Mouse (Mus musculus) limb, embryonic 14.5 days (tissue): ENCODE measurements around the gene Slc2a9. TPM values are rescaled to one million over a fixed set of nuclear protein-coding genes. Genes with fewer than 3 reads are reported as not detected.

Experiments
- ATAC-seq: fragments of 200-750 bp; cut with Nextera tagmentation; 2 replicates; pipeline ENCODE4 v1.8.0; 2017; ENCODE audit warnings: low read depth, moderate number of reproducible peaks, moderate TSS enrichment; ENCODE audit not compliant: low FRiP score
- DNase-seq: peaks from one replicate; pipeline ENCODE4 v3.0.0-alpha.2; 2015; ENCODE audit warnings: low spot score
- H3K27ac ChIP-seq: fragments of 300-500 bp; sonication (generic); replicated peaks from 2 replicates; pipeline ENCODE4 v1.5.1; 2014; ENCODE audit warnings: low read depth, mild to moderate bottlenecking, low read length, moderate library complexity, mixed read lengths
- H3K27me3 ChIP-seq: fragments of 300-500 bp; sonication (generic); 2 replicates; pipeline ENCODE4 v1.6.1; 2014; ENCODE audit warnings: low read length, mixed read lengths; ENCODE audit not compliant: control insufficient read depth, insufficient read depth
- H3K36me3 ChIP-seq: fragments of 300-500 bp; sonication (generic); 2 replicates; pipeline ENCODE4 v1.6.1; 2014; ENCODE audit warnings: mild to moderate bottlenecking, low read length, moderate library complexity, mixed read lengths; ENCODE audit not compliant: control insufficient read depth, insufficient read depth
- H3K4me1 ChIP-seq: fragments of 300-500 bp; sonication (generic); 2 replicates; pipeline ENCODE4 v1.6.1; 2014; ENCODE audit warnings: antibody characterized with exemption, low read length, mixed read lengths; ENCODE audit not compliant: control insufficient read depth, insufficient read depth
- H3K4me2 ChIP-seq: fragments of 300-500 bp; sonication (generic); replicated peaks from 2 replicates; pipeline ENCODE4 v1.6.1; 2014; ENCODE audit warnings: low read depth, mild to moderate bottlenecking, low read length, moderate library complexity; ENCODE audit not compliant: severe bottlenecking
- H3K4me3 ChIP-seq: fragments of 300-500 bp; sonication (generic); replicated peaks from 2 replicates; pipeline ENCODE4 v1.5.1; 2014; ENCODE audit warnings: low read length
- H3K9ac ChIP-seq: fragments of 300-500 bp; sonication (generic); 2 replicates; pipeline ENCODE4 v1.6.1; 2014; ENCODE audit warnings: mild to moderate bottlenecking, low read depth, low read length, moderate library complexity; ENCODE audit not compliant: severe bottlenecking
- H3K9me3 ChIP-seq: fragments of 300-500 bp; sonication (generic); 2 replicates; pipeline ENCODE4 v1.6.1; 2016; ENCODE audit warnings: low read length; ENCODE audit not compliant: control insufficient read depth
- POLR2A ChIP-seq: fragments of 200-500 bp; IDR thresholded peaks from 2 replicates; pipeline ENCODE4 v1.8.0; 2012; ENCODE audit warnings: inconsistent platforms, mild to moderate bottlenecking, moderate library complexity, borderline replicate concordance; ENCODE audit not compliant: insufficient read depth, insufficient read length; ENCODE audit errors: extremely low read depth
- WGBS: fragments of 180-500 bp; shearing (Covaris S2); extraction: QIAGEN DNeasy Blood & Tissue Kit; methylation state at CpG from one replicate; pipeline ENCODE4 v1.1.7; 2014; 5-methylcytosine and 5-hydroxymethylcytosine counted together
- polyA plus RNA-seq, 2 experiments: library from polyadenylated mRNA; depleted of rRNA in 1 of 2; stranded (reverse) in 1 of 2; unstranded in 1 of 2; fragments of >200 nt; fragmentation: Nextera tagmentation in 1 of 2; extraction: Ambion mirVana in 1 of 2; gene quantifications; 2 replicates each; pipeline versions ENCODE4 v1.2.1 to v1.2.3; 2012 to 2014

The Slc2a9 gene
- polyA plus RNA-seq, 2 experiments, result 0.66 to 0.85 TPM

DNA sequence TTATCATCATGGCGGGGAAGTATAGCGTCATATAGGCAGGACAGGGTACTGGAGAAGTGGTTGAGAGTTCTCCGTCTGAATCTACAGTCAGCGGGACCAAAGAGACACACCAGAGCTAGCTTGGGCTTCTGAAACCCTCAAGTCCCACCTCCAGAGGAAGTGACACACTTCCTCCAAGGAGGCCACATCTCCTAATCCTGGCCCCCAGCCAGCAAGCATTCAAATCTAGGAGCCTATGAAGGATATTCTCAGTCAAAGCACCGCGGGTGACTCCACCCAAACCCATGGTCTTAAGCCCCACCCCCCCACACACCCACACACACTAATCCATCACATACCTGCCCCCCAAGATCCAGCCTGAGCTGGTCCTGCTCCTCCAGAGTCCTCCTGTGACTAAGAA lies 9.1 kb downstream of the Slc2a9 start:
- no peak overlapping the region for H3K4me3 ChIP-seq
- H3K36me3 ChIP-seq, result no peaks in the 10 kb centered on the region
- no peak for TF ChIP-seq POLR2A
- no peaks in the 10 kb centered on the region for H3K9me3 ChIP-seq
- H3K27me3 ChIP-seq, result no peaks in the 10 kb centered on the region
- DNase-seq (no peak), ATAC-seq (no peak)
- no peak overlapping the region for H3K9ac ChIP-seq
- H3K4me1 ChIP-seq, result no peaks in the 10 kb centered on the region
- 94% methylated on average over 6 of the region's 6 CpGs for WGBS
- no peak overlapping the region for H3K4me2 ChIP-seq
- no peak overlapping the region for H3K27ac ChIP-seq

DNA sequence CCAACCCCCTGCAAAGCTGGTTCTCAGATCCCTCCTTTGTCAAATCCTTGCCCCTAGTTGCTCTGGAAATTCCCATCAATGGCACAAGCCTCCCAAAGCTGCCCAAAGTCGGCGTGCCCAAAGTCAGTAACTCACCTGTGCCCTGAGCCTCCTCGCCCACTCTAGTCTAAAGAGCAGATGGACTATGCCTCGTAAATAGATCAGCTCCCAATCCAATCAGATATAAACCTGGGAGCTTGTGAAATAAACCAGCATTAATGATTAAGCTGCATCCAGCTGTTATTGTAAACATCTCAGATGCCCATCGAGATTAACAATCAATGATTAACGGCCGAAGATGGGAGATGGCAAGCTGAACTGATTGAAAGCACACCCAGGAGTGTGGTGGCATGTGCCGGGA lies 11.2 kb downstream of the Slc2a9 start:
- no peak for TF ChIP-seq POLR2A
- H3K27ac ChIP-seq, result no peak overlapping the region
- no peaks in the 10 kb centered on the region for H3K4me1 ChIP-seq
- no peak overlapping the region for H3K9ac ChIP-seq
- H3K9me3 ChIP-seq, result no peaks in the 10 kb centered on the region
- no peak overlapping the region for H3K4me2 ChIP-seq
- ATAC-seq, result no peak
- H3K36me3 ChIP-seq, result no peaks in the 10 kb centered on the region
- H3K27me3 ChIP-seq, result no peaks in the 10 kb centered on the region
- WGBS, result 80% methylated on average over 8 of the region's 8 CpGs
- no peak for DNase-seq
- no peak overlapping the region for H3K4me3 ChIP-seq

DNA sequence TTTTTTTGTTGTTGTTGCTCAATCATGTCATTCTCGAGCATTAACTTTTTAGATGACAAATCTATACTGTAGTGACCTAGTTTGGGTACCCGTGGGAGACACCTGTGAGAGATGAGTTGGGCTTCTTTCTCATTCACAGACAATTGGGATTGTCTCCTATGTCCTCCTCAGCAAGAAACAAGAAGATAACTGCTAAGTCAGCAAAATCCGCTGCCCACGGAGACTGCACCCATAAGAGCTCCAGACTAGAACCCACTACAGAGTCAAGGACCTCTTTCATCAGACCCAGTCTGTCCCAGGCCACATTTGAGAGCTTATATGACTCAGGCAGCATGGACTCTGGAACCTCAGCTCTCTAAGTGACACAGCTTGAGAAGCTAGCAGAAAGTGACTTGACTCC lies 13.2 kb downstream of the Slc2a9 start:
- Histone ChIP-seq H3K9ac (no peak overlapping the region), H3K27ac (no peak overlapping the region), H3K4me2 (no peak overlapping the region), H3K27me3 (no peaks in the 10 kb centered on the region), H3K9me3 (no peaks in the 10 kb centered on the region), H3K4me1 (no peaks in the 10 kb centered on the region), H3K4me3 (no peak overlapping the region), H3K36me3 (no peaks in the 10 kb centered on the region)
- DNase-seq (no peak), ATAC-seq (no peak)
- no peak for TF ChIP-seq POLR2A
- WGBS, result 90% methylated on average over 4 of the region's 4 CpGs

DNA sequence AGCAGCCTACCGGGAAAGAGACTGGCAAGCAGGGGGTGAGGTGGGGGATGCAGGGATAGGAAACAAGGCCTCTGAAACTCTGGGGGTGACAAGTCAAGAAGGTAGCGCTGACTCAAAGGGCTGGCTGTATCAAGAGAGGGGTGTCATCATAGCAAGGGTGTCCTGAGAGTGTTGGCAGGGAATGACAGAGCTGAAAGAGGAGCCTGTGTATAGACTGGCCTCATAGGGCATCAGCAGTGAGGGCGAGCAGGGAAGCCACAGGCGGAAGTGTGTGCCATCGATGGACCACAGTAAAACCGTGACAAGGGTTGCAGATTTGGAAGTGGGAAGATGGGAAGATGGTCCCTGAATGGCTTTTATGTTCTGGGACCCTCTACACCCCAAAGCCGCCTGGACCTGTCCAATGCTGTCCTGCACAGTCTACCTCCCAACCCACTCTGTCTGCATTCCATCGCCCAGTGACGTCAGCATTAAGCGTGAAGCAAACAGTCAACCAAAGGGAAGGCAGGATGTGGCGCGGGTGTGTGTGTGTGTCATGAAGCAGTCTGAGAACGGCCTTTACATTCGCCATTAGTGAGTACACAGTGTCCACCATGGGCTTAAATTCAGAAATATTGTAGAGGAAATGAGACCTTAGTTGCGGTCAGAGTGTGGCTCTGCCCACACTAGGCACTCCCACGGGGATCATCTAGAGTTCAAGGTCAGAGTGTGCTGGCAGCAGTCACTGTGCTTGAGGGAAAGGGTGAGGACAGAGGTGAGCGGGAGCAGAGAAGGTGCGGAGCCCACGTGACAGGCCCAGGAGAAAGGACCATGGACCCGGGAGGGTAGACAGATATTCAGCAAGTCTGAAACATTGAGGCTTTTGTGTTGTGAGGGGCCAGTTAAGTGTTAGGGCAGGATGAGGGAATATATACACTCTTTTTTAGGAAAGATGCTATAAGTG lies 14.0 kb downstream of the Slc2a9 start:
- Histone ChIP-seq H3K9ac (no peak overlapping the region), H3K4me2 (no peak overlapping the region), H3K4me1 (no peaks in the 10 kb centered on the region), H3K36me3 (no peaks in the 10 kb centered on the region), H3K4me3 (no peak overlapping the region), H3K27me3 (no peaks in the 10 kb centered on the region), H3K27ac (no peak overlapping the region), H3K9me3 (no peaks in the 10 kb centered on the region)
- 83% methylated on average over 19 of the region's 20 CpGs for WGBS
- no peak for DNase-seq
- TF ChIP-seq POLR2A, result no peak
- ATAC-seq, result no peak

DNA sequence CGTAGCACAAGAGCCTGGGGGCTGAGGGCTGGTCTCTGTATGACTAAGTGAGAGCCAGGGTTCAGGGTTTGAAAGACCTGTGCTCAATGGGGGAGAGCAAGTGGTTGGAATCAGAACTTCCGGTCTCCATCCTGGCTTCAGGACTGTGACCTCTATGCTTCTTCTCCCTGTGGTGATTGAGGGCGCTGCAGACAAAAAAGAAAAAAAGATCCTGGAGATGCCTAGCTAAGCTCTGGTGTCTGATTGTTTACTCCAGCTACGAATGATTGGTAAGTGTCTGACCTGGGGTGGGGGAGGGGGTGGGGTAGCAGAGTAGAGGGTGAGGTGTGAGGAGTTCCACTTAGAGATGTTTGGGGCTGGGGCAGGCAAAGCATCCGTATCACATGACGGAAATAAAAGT lies 14.9 kb downstream of the Slc2a9 start:
- no peak overlapping the region for H3K9ac ChIP-seq
- no peak for TF ChIP-seq POLR2A
- no peak overlapping the region for H3K4me3 ChIP-seq
- H3K9me3 ChIP-seq, result no peaks in the 10 kb centered on the region
- 44% methylated on average over 6 of the region's 6 CpGs for WGBS
- ATAC-seq, result no peak
- no peaks in the 10 kb centered on the region for H3K36me3 ChIP-seq
- H3K27me3 ChIP-seq, result no peaks in the 10 kb centered on the region
- H3K27ac ChIP-seq, result no peak overlapping the region
- no peak overlapping the region for H3K4me2 ChIP-seq
- no peaks in the 10 kb centered on the region for H3K4me1 ChIP-seq
- no peak for DNase-seq
